Mouse (Mus musculus) small intestine, adult 2 months (tissue): Measurements from ENCODE around the gene Gm3417. TPM values are rescaled to one million over a fixed set of nuclear protein-coding genes. Genes with fewer than 3 reads are reported as not detected.
"Not testable (repeated sequence)": the region's sequence is repeated elsewhere in the genome, so short reads cannot be mapped to it uniquely, and the experiment has no call there.

ENCODE experiments used
- H3K27ac ChIP-seq: fragments of 200-500 bp; 2 replicates; pipeline ENCODE4 v1.5.1; 2012; ENCODE audit warnings: low read depth, low read length, control low read depth, inconsistent platforms; ENCODE audit not compliant: insufficient read depth
- H3K27me3 ChIP-seq: fragments of 200-500 bp; 2 replicates; pipeline ENCODE4 v1.6.1; 2012; ENCODE audit warnings: mild to moderate bottlenecking, moderate library complexity, low read length, inconsistent platforms; ENCODE audit not compliant: control insufficient read depth, insufficient read depth
- H3K36me3 ChIP-seq: fragments of 200-500 bp; 2 replicates; pipeline ENCODE4 v1.6.1; 2012; ENCODE audit warnings: mild to moderate bottlenecking, low read length, control low read depth, inconsistent platforms; ENCODE audit not compliant: control insufficient read depth, insufficient read depth
- H3K4me1 ChIP-seq: fragments of 200-500 bp; 2 replicates; pipeline ENCODE4 v1.6.1; 2012; ENCODE audit warnings: low read length, inconsistent platforms, mixed read lengths; ENCODE audit not compliant: control insufficient read depth, insufficient read depth, insufficient read length
- H3K4me3 ChIP-seq: fragments of 200-500 bp; 2 replicates; pipeline ENCODE4 v1.5.1; 2012; ENCODE audit warnings: low read depth, mild to moderate bottlenecking, control low read depth, inconsistent platforms, low read length, moderate library complexity
- CTCF ChIP-seq: fragments of 200-500 bp; IDR thresholded peaks from 2 replicates; pipeline ENCODE4 v1.5.1; 2012; ENCODE audit warnings: low read depth, mild to moderate bottlenecking, control low read depth, inconsistent platforms, low read length, moderate library complexity, mixed read lengths; ENCODE audit not compliant: insufficient replicate concordance, insufficient read length; ENCODE audit errors: extremely low read depth
- POLR2A ChIP-seq: fragments of 200-500 bp; IDR thresholded peaks from 2 replicates; pipeline ENCODE4 v1.6.1; 2012; ENCODE audit warnings: low read depth, mild to moderate bottlenecking, control low read depth, inconsistent platforms, low read length, moderate library complexity
- WGBS: fragments of 180-500 bp; shearing (Covaris S2); methylation state at CpG from one replicate; pipeline ENCODE4 v1.1.7; 2018; 5-methylcytosine and 5-hydroxymethylcytosine counted together
- polyA plus RNA-seq: library from polyadenylated mRNA; depleted of rRNA; stranded (reverse); fragments of >200 nt; gene quantifications from 2 replicates; pipeline ENCODE4 v1.2.3, GENCODE M21; 2012

Gm3417 gene
- polyA plus RNA-seq, 1 experiment: not detected

GRCm38 (mm10) chr17:14992522-14993138 lies 14.0 kb upstream of the Gm3417 start:
- H3K4me1 ChIP-seq, H3K36me3 ChIP-seq, H3K27me3 ChIP-seq, H3K27ac ChIP-seq, H3K4me3 ChIP-seq: not testable (repeated sequence)
- no CpG with 5 or more reads among the region's 98 CpGs for WGBS

GRCm38 (mm10) chr17:14990116-14990702 lies 11.6 kb upstream of the Gm3417 start:
- H3K27me3 ChIP-seq, H3K27ac ChIP-seq, H3K4me3 ChIP-seq, H3K4me1 ChIP-seq, H3K36me3 ChIP-seq: not testable (repeated sequence)
- 77% methylated on average over 4 of the region's 5 CpGs for WGBS

- H3K4me1 ChIP-seq, H3K27ac ChIP-seq, H3K36me3 ChIP-seq, H3K27me3 ChIP-seq, H3K4me3 ChIP-seq: not testable (repeated sequence)
- WGBS: 0% methylated on average over 4 of the region's 7 CpGs
These were observed 750 bp downstream of the Gm3417 start for GRCm38 (mm10) chr17:14977718-14978361.

- H3K4me1 ChIP-seq, H3K36me3 ChIP-seq, H3K4me3 ChIP-seq, H3K27me3 ChIP-seq, H3K27ac ChIP-seq: not testable (repeated sequence)
- no CpG with 5 or more reads among the region's 6 CpGs for WGBS
These were observed 10.1 kb downstream of the Gm3417 start for GRCm38 (mm10) chr17:14968373-14968913.

- not testable (repeated sequence) for H3K36me3 ChIP-seq, H3K4me3 ChIP-seq, H3K27me3 ChIP-seq, H3K4me1 ChIP-seq, H3K27ac ChIP-seq
- whole genome bisulfite sequencing: no CpG with 5 or more reads among the region's 44 CpGs
These were observed 16.9 kb downstream of the Gm3417 start for GRCm38 (mm10) chr17:14961557-14962154.

- 4% methylated on average over 54 of the region's 100 CpGs for WGBS
- H3K27ac ChIP-seq: peak within 1 kb of the TSS; percentile 59; the same call in 1 of the 2 replicates
- peak within 1 kb of the TSS; percentile 89 for H3K4me3 ChIP-seq
- not testable (repeated sequence) for H3K4me1 ChIP-seq, H3K36me3 ChIP-seq, H3K27me3 ChIP-seq
These were observed 17.5 kb downstream of the Gm3417 start, which contains the start of gene Phf10 for GRCm38 (mm10) chr17:14960951-14961556. Phf10 (minus strand) TSS chr17:14961273.

- Histone ChIP-seq H3K4me3 (peak overlapping the region; percentile 89), H3K27ac (no peak overlapping the region), H3K36me3 (0 out of 2 replicates have a peak, but pooled peaks cover 2% of the 10 kb centered on the region), H3K27me3 (no peaks in the 10 kb centered on the region), H3K4me1 (peaks cover 2% of the 10 kb centered on the region; the same call in 1 of the 2 replicates)
- WGBS: under 1% methylated on average over 22 of the region's 23 CpGs
- TF ChIP-seq POLR2A (no peak), CTCF (no peak)
These were observed 18.1 kb downstream of the Gm3417 start for GRCm38 (mm10) chr17:14960520-14960919.
